Mouse (Mus musculus): ENCODE measurements at regions not wholly inside any gene's neighbourhood (a gene's known extent, or its start where the extent isn't known, plus 50 kb on each side); places are given as distances from the start of the nearest gene placed in this dataset.

DNA sequence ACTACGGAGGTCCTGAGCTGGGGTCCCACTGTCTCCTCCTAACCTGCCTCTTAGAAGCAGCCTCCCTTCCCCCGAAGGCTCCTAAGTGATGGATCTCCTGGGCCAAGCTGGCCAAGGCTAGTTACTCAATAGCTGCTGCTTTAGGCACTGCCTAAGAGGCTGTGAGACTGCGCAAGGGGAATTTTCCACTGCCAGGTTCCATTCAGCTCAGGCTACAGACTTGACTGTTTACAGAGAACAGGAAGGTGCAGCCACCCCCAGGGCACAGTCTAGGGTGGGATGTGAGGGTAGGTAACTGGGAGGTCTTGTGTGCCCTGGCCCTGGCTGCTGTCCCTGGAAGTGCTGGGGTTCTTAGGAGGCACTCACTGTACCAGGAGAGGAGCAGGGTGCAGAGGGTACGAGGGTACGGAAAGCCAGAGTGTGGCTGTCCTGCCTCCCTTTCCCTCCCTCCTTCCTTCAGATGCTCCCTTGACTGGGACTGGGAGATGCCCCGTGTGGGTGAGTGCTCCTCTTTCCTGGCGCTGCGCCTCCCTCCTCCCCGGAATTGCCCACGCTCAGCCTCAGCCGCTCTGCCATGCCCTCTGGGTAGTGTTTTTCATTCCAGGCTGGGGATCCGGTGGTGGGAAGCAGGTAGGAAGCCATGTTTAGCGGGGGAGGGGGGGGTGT lies 616.4 kb upstream of the Adam5 start:
- no peak overlapping the region for H3K4me3 ChIP-seq (ENCODE audit: insufficient read depth, poor library complexity, severe bottlenecking)
- no peaks in the 10 kb centered on the region for H3K79me2 ChIP-seq (ENCODE audit: control insufficient read depth, insufficient read depth)
- H3K27me3 ChIP-seq (ENCODE audit: control insufficient read depth, insufficient read depth, insufficient read length), result no peaks in the 10 kb centered on the region
- no peaks in the 10 kb centered on the region for H3K79me3 ChIP-seq (ENCODE audit: low read depth)
- no peak overlapping the region for H3ac ChIP-seq (ENCODE audit: control insufficient read depth, insufficient read length, low read depth)
- H3K36me3 ChIP-seq (ENCODE audit: control insufficient read depth, insufficient read depth), result no peaks in the 10 kb centered on the region
- TF ChIP-seq CTCF (IDR thresholded peaks at IDR 0.05; ENCODE audit: control insufficient read depth, insufficient read depth, insufficient read length) (no peak), FOSL1 (IDR thresholded peaks at IDR 0.05; ENCODE audit: insufficient read depth, low read length, poor library complexity, severe bottlenecking) (no peak), MAX (IDR thresholded peaks at IDR 0.05) (no peak), USF1 (IDR thresholded peaks at IDR 0.05; ENCODE audit: low read depth) (no peak), CEBPB (IDR thresholded peaks at IDR 0.05; ENCODE audit: low read depth) (no peak), MYOG (IDR thresholded peaks at IDR 0.05; ENCODE audit: control insufficient read depth, extremely low read depth, insufficient read length) (no peak), MYOD1 (IDR thresholded peaks at IDR 0.05; ENCODE audit: control insufficient read depth, insufficient read length, low read depth) (no peak)

DNA sequence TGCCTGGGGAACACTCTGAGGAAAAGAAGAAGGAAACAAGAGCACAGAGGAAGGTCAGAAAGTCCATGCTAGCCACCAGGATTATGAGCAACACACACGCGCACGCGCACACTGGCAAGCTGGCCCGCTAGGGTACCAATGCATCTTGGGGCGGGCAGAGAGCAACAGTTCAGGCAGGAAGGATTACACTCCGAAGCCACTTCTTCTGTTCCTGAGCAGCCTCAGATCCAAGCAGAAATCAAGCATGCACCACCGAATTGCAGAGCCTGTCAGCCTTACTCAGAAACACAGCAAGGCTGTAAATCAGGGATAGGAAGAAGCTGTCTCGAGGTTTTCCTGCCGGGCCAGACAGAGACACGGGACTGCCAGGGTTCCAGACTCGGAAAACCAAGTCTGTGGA lies 615.8 kb upstream of the Adam5 start:
- no peaks in the 10 kb centered on the region for H3K27me3 ChIP-seq (ENCODE audit: control insufficient read depth, insufficient read depth, insufficient read length)
- H3K79me3 ChIP-seq (ENCODE audit: low read depth), result no peaks in the 10 kb centered on the region
- no peaks in the 10 kb centered on the region for H3K36me3 ChIP-seq (ENCODE audit: control insufficient read depth, insufficient read depth)
- TF ChIP-seq CTCF (IDR thresholded peaks at IDR 0.05; ENCODE audit: control insufficient read depth, insufficient read depth, insufficient read length) (no peak), MAX (IDR thresholded peaks at IDR 0.05) (no peak), FOSL1 (IDR thresholded peaks at IDR 0.05; ENCODE audit: insufficient read depth, low read length, poor library complexity, severe bottlenecking) (no peak)
- no peaks in the 10 kb centered on the region for H3K79me2 ChIP-seq (ENCODE audit: control insufficient read depth, insufficient read depth)
- no peak overlapping the region for H3K4me3 ChIP-seq (ENCODE audit: insufficient read depth, poor library complexity, severe bottlenecking)
- H3ac ChIP-seq (ENCODE audit: control insufficient read depth, insufficient read length, low read depth), result no peak overlapping the region

DNA sequence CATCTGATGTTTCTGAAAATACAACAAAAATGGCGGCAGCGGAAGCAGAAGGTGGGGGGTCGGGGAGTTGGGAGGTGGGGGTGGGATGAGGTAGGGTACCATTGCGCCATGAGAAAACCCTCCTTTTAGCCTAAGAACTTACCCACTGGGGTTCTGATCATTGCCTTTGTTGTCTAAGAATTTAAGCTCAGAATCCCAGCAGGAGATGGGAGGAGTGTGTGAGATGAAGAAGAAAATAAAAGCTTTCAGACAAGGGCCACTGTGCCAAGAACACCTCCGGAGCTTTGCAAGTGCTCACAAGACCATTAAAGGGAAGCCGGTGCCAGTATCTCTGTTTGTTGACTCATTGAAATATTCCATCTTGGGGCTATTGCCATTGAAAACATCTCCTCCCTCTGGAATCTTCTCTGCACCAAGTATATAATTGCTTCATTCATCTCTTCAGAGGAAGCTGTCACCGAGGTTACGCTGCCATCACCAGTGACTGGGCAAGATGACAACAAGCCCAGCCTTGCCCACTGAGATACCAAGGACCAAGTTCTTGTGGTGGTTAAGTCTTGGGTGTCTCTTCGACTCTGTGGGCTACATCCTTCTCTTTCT lies 614.0 kb upstream of the Adam5 start:
- H3K79me3 ChIP-seq (ENCODE audit: low read depth), result no peaks in the 10 kb centered on the region
- TF ChIP-seq FOSL1 (IDR thresholded peaks at IDR 0.05; ENCODE audit: insufficient read depth, low read length, poor library complexity, severe bottlenecking) (no peak), MYOG (IDR thresholded peaks at IDR 0.05; ENCODE audit: control insufficient read depth, extremely low read depth, insufficient read length) (no peak), MYOD1 (IDR thresholded peaks at IDR 0.05; ENCODE audit: control insufficient read depth, insufficient read length, low read depth) (no peak), CEBPB (IDR thresholded peaks at IDR 0.05; ENCODE audit: low read depth) (no peak), MAX (IDR thresholded peaks at IDR 0.05) (no peak), USF1 (IDR thresholded peaks at IDR 0.05; ENCODE audit: low read depth) (no peak), CTCF (IDR thresholded peaks at IDR 0.05; ENCODE audit: control insufficient read depth, insufficient read depth, insufficient read length) (no peak)
- no peaks in the 10 kb centered on the region for H3K36me3 ChIP-seq (ENCODE audit: control insufficient read depth, insufficient read depth)
- no peak overlapping the region for H3ac ChIP-seq (ENCODE audit: control insufficient read depth, insufficient read length, low read depth)
- no peaks in the 10 kb centered on the region for H3K79me2 ChIP-seq (ENCODE audit: control insufficient read depth, insufficient read depth)
- no peak overlapping the region for H3K4me3 ChIP-seq (ENCODE audit: insufficient read depth, poor library complexity, severe bottlenecking)
- H3K27me3 ChIP-seq (ENCODE audit: control insufficient read depth, insufficient read depth, insufficient read length), result no peaks in the 10 kb centered on the region

DNA sequence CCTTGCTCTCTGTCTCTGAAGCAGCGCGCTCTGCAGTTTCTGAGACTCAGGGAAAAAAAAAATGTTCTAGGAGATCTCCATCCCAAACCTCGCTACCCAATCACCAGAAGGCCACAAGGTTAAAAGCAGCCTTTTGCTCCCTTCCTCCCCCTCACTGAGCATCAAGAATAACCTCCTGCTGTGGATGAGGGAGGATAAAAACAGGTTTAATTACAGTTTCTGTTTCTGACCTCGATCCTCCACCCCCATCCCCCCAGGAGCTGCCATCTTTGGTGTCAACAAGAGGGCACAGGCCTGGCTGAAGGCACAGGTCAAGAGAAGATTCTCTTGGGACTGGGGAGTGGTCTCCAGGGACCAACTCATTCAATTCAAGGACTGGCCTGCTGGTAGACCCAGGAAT lies 613.0 kb upstream of the Adam5 start:
- H3K36me3 ChIP-seq (ENCODE audit: control insufficient read depth, insufficient read depth), result no peaks in the 10 kb centered on the region
- no peaks in the 10 kb centered on the region for H3K27me3 ChIP-seq (ENCODE audit: control insufficient read depth, insufficient read depth, insufficient read length)
- H3K79me2 ChIP-seq (ENCODE audit: control insufficient read depth, insufficient read depth), result no peaks in the 10 kb centered on the region

DNA sequence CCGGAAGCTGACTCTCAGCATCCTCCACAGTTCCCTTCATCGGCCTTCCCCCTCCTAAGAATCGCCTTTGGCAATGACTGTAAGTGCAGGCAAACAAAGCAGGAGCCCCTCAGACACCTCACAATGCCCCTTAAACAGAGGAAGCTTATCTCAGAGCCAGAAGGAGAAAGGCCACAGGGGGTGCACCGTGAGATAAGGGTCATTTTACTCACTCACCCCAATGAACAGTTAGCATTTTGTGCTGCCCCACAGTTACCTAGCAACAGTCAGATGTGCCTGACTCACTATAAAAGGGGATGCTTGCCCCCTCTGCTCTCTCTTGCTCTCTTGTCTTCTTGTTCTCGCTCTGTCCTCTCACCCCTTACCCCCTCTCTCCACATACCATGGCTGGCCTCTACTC lies 606.4 kb upstream of the Adam5 start:
- Histone ChIP-seq H3K79me2 (ENCODE audit: control insufficient read depth, insufficient read depth) (no peaks in the 10 kb centered on the region), H3K36me3 (ENCODE audit: control insufficient read depth, insufficient read depth) (no peaks in the 10 kb centered on the region), H3K4me3 (ENCODE audit: insufficient read depth, poor library complexity, severe bottlenecking) (no peak overlapping the region), H3K27me3 (ENCODE audit: control insufficient read depth, insufficient read depth, insufficient read length) (no peaks in the 10 kb centered on the region), H3K79me3 (ENCODE audit: low read depth) (no peaks in the 10 kb centered on the region), H3ac (ENCODE audit: control insufficient read depth, insufficient read length, low read depth) (no peak overlapping the region)
- TF ChIP-seq MAX (IDR thresholded peaks at IDR 0.05), result no peak
- no peak for TF ChIP-seq CTCF (IDR thresholded peaks at IDR 0.05; ENCODE audit: control insufficient read depth, insufficient read depth, insufficient read length)
- TF ChIP-seq FOSL1 (IDR thresholded peaks at IDR 0.05; ENCODE audit: insufficient read depth, low read length, poor library complexity, severe bottlenecking), result no peak
- TF ChIP-seq USF1 (IDR thresholded peaks at IDR 0.05; ENCODE audit: low read depth), result no peak
- no peak for TF ChIP-seq MYOD1 (IDR thresholded peaks at IDR 0.05; ENCODE audit: control insufficient read depth, insufficient read length, low read depth)
- no peak for TF ChIP-seq MYOG (IDR thresholded peaks at IDR 0.05; ENCODE audit: control insufficient read depth, extremely low read depth, insufficient read length)
- no peak for TF ChIP-seq CEBPB (IDR thresholded peaks at IDR 0.05; ENCODE audit: low read depth)

More for the DNA sequence above, 613.0 kb upstream of the Adam5 start:
- H3ac ChIP-seq (ENCODE audit: control insufficient read depth, insufficient read length, low read depth), result no peak overlapping the region
- no peak overlapping the region for H3K4me3 ChIP-seq (ENCODE audit: insufficient read depth, poor library complexity, severe bottlenecking)
- TF ChIP-seq MYOG (IDR thresholded peaks at IDR 0.05; ENCODE audit: control insufficient read depth, extremely low read depth, insufficient read length), result no peak
- no peaks in the 10 kb centered on the region for H3K79me3 ChIP-seq (ENCODE audit: low read depth)

DNA sequence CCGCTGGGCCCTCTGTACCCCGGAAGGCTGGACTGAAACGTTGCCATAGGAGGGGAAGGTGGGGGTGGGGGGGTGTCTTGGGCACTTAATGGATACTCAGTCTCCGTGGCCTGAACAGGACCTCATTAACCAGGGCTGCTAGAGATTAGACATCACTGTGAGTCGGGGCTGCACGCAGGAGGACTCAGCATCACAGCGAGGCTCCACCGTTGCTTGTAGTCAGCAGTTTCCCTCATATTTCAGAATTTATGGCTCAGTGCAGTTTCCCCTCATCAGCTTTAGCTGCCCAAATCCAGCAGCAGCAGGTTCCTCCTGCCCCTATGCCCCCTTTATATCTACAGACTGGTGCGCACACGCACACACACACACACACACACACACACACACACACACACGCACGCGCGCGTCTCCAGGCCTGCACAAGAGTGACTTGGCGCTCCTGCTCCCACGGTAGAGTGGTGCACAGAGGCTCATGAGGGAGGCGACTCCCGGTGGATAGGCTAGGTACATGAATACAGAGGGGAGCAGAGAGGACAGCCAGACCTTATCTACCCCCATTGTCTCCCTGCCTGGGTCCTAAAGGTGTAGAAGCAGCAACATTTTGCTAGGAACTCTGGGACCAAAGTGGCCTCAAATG lies 605.8 kb upstream of the Adam5 start:
- H3K36me3 ChIP-seq (ENCODE audit: control insufficient read depth, insufficient read depth), result no peaks in the 10 kb centered on the region
- H3K79me2 ChIP-seq (ENCODE audit: control insufficient read depth, insufficient read depth), result no peaks in the 10 kb centered on the region
- TF ChIP-seq FOSL1 (IDR thresholded peaks at IDR 0.05; ENCODE audit: insufficient read depth, low read length, poor library complexity, severe bottlenecking) (no peak), USF1 (IDR thresholded peaks at IDR 0.05; ENCODE audit: low read depth) (no peak), MAX (IDR thresholded peaks at IDR 0.05) (no peak), MYOG (IDR thresholded peaks at IDR 0.05; ENCODE audit: control insufficient read depth, extremely low read depth, insufficient read length) (no peak), CEBPB (IDR thresholded peaks at IDR 0.05; ENCODE audit: low read depth) (no peak), MYOD1 (IDR thresholded peaks at IDR 0.05; ENCODE audit: control insufficient read depth, insufficient read length, low read depth) (no peak), CTCF (IDR thresholded peaks at IDR 0.05; ENCODE audit: control insufficient read depth, insufficient read depth, insufficient read length) (no peak)
- H3K27me3 ChIP-seq (ENCODE audit: control insufficient read depth, insufficient read depth, insufficient read length), result no peaks in the 10 kb centered on the region
- no peak overlapping the region for H3ac ChIP-seq (ENCODE audit: control insufficient read depth, insufficient read length, low read depth)
- no peaks in the 10 kb centered on the region for H3K79me3 ChIP-seq (ENCODE audit: low read depth)
- no peak overlapping the region for H3K4me3 ChIP-seq (ENCODE audit: insufficient read depth, poor library complexity, severe bottlenecking)

Measured in C2C12 (cell line).